Mouse (Mus musculus): ENCODE results near the gene Gm4952.

DNA sequence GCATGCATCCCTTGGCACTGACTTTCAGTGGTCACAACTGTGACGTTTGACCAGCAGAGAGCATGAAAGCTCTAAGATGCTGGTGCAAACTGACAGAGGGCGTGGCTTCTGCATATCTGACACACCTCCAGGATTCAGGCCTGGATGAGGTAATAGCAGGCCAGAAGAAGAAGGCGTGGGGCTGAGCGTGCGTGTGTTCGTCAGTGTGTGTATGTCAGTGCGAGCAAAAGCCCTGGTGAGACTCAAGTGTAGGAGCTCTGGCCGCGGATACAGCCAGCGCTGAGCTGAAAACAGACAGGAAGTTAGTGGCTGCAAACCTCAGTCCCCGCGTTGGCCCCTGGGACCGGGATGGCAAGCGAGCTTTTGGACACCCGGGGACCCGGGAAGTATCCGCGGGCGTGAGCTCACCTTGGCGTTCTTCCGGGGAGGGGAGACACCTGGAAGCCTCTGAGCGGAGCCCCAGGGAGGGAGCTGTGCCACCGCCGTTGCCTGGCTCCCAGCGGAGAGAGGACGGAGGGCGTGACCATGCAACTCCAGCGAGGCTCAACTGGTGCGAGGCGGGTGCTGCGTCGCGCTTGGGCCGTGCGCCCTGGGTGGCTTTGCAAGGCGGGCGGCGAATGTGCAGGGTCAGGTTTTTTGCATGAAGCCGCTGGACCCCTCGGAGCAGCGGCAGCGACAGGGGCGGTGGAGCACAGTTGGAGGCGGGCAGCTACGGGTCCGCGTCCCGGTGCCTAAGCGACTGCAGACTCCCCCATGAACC is 4.1 kb upstream of the Gm4952 start:
- TF ChIP-seq CTCF (IDR thresholded peaks at IDR 0.05; ENCODE audit: low read depth, low read length) = no peak
- no peak for TF ChIP-seq POLR2A (IDR thresholded peaks at IDR 0.05; ENCODE audit: borderline replicate concordance, low read depth, low read length)
